Mouse (Mus musculus): ENCODE measurements around the gene Gm28308. TPM values are rescaled to one million over a fixed set of nuclear protein-coding genes. Genes with fewer than 3 reads are reported as not detected.

Gm28308 gene
- total RNA-seq, 2 experiments from 2014 or later, result 0.73 TPM; not detected in 1

GRCm38 (mm10) chr6:52160511-52161335 lies 52.4 kb downstream of the Gm28308 start:
- no peak for DNase-seq (ENCODE audit: low spot score in 2 of 2)

GRCm38 (mm10) chr6:52159979-52160378 lies 53.2 kb downstream of the Gm28308 start:
- no peak for DNase-seq (ENCODE audit: low spot score in 2 of 2)

GRCm38 (mm10) chr6:52159164-52159761 lies 53.9 kb downstream of the Gm28308 start:
- DNase-seq (ENCODE audit: low spot score in 2 of 2), result no peak

- peak; percentile 41 to 71 for DNase-seq (ENCODE audit: low spot score in 2 of 2)
Measured at GRCm38 (mm10) chr6:52158276-52159051, 54.7 kb downstream of the Gm28308 start, which contains the start of gene Hoxa1. Hoxa1 (minus strand) TSS chr6:52158317.

GRCm38 (mm10) chr6:52157466-52158275 lies 55.5 kb downstream of the Gm28308 start:
- no peak for DNase-seq (ENCODE audit: low spot score in 2 of 2)

GRCm38 (mm10) chr6:52156551-52157200 lies 56.5 kb downstream of the Gm28308 start:
- no peak for DNase-seq (ENCODE audit: low spot score in 2 of 2)

GRCm38 (mm10) chr6:52155471-52155870 lies 57.7 kb downstream of the Gm28308 start:
- no peak for DNase-seq (ENCODE audit: low spot score in 2 of 2)

- no peak for DNase-seq (ENCODE audit: low spot score in 2 of 2)
Measured at GRCm38 (mm10) chr6:52154044-52154443, 59.1 kb downstream of the Gm28308 start.

- no peak for DNase-seq (ENCODE audit: low spot score in 2 of 2)
Measured at GRCm38 (mm10) chr6:52153270-52153669, 59.9 kb downstream of the Gm28308 start.

- DNase-seq (ENCODE audit: low spot score in 2 of 2), result no peak
Measured at GRCm38 (mm10) chr6:52152226-52153193, 60.6 kb downstream of the Gm28308 start.

GRCm38 (mm10) chr6:52151571-52151970 lies 61.6 kb downstream of the Gm28308 start:
- DNase-seq (ENCODE audit: low spot score in 2 of 2), result no peak

- DNase-seq (ENCODE audit: low spot score in 2 of 2), result no peak
Measured at GRCm38 (mm10) chr6:52150401-52150966, 62.7 kb downstream of the Gm28308 start.

GRCm38 (mm10) chr6:52139115-52139514 lies 74.0 kb downstream of the Gm28308 start:
- DNase-seq (ENCODE audit: low spot score in 2 of 2), result no peak

- no peak for DNase-seq (ENCODE audit: low spot score in 2 of 2)
Measured at GRCm38 (mm10) chr6:52138576-52138975, 74.6 kb downstream of the Gm28308 start.

GRCm38 (mm10) chr6:52137841-52138535 lies 75.2 kb downstream of the Gm28308 start:
- DNase-seq (ENCODE audit: low spot score in 2 of 2), result no peak

- DNase-seq (ENCODE audit: low spot score in 2 of 2), result no peak
Measured at GRCm38 (mm10) chr6:52123673-52124072, 89.5 kb downstream of the Gm28308 start.

GRCm38 (mm10) chr6:52121173-52121572 lies 92.0 kb downstream of the Gm28308 start:
- no peak for DNase-seq (ENCODE audit: low spot score in 2 of 2)
